ENCODE assay signal across 23 mouse cellular contexts in the genomic region with DNA sequence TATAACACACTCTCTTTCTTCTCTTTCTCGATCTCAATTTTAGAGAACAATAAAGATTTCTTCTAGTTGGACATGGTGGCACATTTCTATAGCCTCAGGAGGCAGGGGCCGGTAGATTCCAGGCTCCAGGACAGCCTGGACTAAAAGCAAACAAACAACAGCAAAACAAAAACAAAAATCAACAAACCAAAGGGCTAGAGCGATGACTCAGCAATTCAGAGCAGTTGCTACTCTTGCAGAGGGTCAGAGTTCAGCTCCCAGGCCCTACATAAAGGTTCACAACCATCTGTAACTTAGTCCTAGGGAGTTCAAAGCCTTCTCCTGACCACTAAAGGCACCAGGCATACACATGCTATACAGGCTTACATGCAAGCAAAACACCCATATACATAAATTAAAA.
A peak's percentile ranks its signal among the peaks of the same experiment; 100 is the strongest.
DNase-seq lines count a peak whose midpoint lies in the region; ATAC-seq and TF ChIP-seq lines count a peak whose summit lies in the region.
"Had no signal": no experiment of that assay in that cellular context is flagged by ENCODE, and none has a peak within 500 bp of the region (broad histone marks: within the 10 kb centered on the region; RNA-seq: fewer than 3 reads in every experiment).

No protein-coding gene starts in this region.

- TF ChIP-seq POLR2A in CH12.LX (IDR thresholded peaks at IDR 0.05; ENCODE audit: low read depth, low read length) = no peak
- TF ChIP-seq POLR2A in cerebellum, adult 2 months (IDR thresholded peaks at IDR 0.05; ENCODE audit: borderline replicate concordance, insufficient read depth, low read length) = no peak

- no peak overlapping the region for H3K4me3 ChIP-seq in liver, postnatal 0 days (ENCODE audit: low read depth, low read length)
- no peak overlapping the region for H3K4me3 ChIP-seq in liver, embryonic 12.5 days
- H3K4me3 ChIP-seq in CH12.LX (replicated peaks in 1 of 3; ENCODE audit: low read depth in 2 of 3, low read length in 2 of 3, poor library complexity in 1 of 3) (no peak overlapping the region), ES-E14 (ENCODE audit: insufficient read depth in 1 of 2, low read depth in 1 of 2, low read length in 2 of 2, poor library complexity in 1 of 2, severe bottlenecking in 1 of 2) (no peak overlapping the region)
- no peak overlapping the region for H3K4me3 ChIP-seq in cerebellum, adult 2 months (replicated peaks; ENCODE audit: insufficient read depth, low read depth, low read length)
- H3K4me3 ChIP-seq: embryonic facial prominence, embryonic 12.5 days; embryonic facial prominence, embryonic 15.5 days; gastrocnemius, adult 2 months; hindbrain, embryonic 13.5 days had no signal

- no peaks in the 10 kb centered on the region for H3K27me3 ChIP-seq in liver, postnatal 0 days (ENCODE audit: insufficient read depth, low read length)
- H3K27me3 ChIP-seq in liver, embryonic 12.5 days (replicated peaks) = no peaks in the 10 kb centered on the region
- no peaks in the 10 kb centered on the region for H3K27me3 ChIP-seq in CH12.LX (replicated peaks)
- H3K27me3 ChIP-seq in cerebellum, adult 2 months (ENCODE audit: control insufficient read depth, insufficient read depth, low read length) = no peaks in the 10 kb centered on the region
- H3K27me3 ChIP-seq: embryonic facial prominence, embryonic 12.5 days; embryonic facial prominence, embryonic 15.5 days; hindbrain, embryonic 13.5 days had no signal

- no peaks in the 10 kb centered on the region for H3K79me2 ChIP-seq in CH12.LX (replicated peaks; ENCODE audit: control insufficient read depth, extremely low read depth, insufficient read depth, poor library complexity, severe bottlenecking)

- H3K36me3 ChIP-seq in liver, postnatal 0 days (replicated peaks; ENCODE audit: insufficient read depth, low read length) = no peaks in the 10 kb centered on the region
- no peaks in the 10 kb centered on the region; the same call in 1 of the 2 replicates for H3K36me3 ChIP-seq in liver, embryonic 12.5 days
- no peaks in the 10 kb centered on the region for H3K36me3 ChIP-seq in CH12.LX (replicated peaks in 1 of 2; ENCODE audit: control insufficient read depth in 1 of 2, insufficient read depth in 1 of 2, low read length in 1 of 2)
- no peaks in the 10 kb centered on the region for H3K36me3 ChIP-seq in ES-E14 (ENCODE audit: control insufficient read depth, insufficient read depth, low read length, poor library complexity, severe bottlenecking)
- H3K36me3 ChIP-seq: embryonic facial prominence, embryonic 12.5 days; embryonic facial prominence, embryonic 15.5 days; G1E; hindbrain, embryonic 13.5 days had no signal

- TF ChIP-seq EP300 in liver, postnatal 0 days (IDR thresholded peaks at IDR 0.05; ENCODE audit: low read depth) = no peak
- no peak for TF ChIP-seq EP300 in CH12.LX (IDR thresholded peaks at IDR 0.05; ENCODE audit: low read length)

- peaks cover 12% of the 10 kb centered on the region for H3K4me1 ChIP-seq in liver, postnatal 0 days (ENCODE audit: insufficient read depth)
- H3K4me1 ChIP-seq in liver, embryonic 12.5 days = peaks cover 20% of the 10 kb centered on the region
- H3K4me1 ChIP-seq in CH12.LX (ENCODE audit: control insufficient read depth in 1 of 2, insufficient read depth in 2 of 2) (peaks cover 13 to 49% of the 10 kb centered on the region in 2 experiments), ES-E14 (ENCODE audit: control insufficient read depth in 2 of 2, insufficient read depth in 2 of 2, low read length in 2 of 2, poor library complexity in 1 of 2) (peaks cover 1 to 8% of the 10 kb centered on the region in 2 experiments; a peak in 1 of 4 replicates)
- H3K4me1 ChIP-seq in cerebellum, adult 2 months (ENCODE audit: control insufficient read depth, insufficient read depth, low read length) = no peaks in the 10 kb centered on the region
- H3K4me1 ChIP-seq: embryonic facial prominence, embryonic 12.5 days; embryonic facial prominence, embryonic 15.5 days; hindbrain, embryonic 13.5 days had no signal

- no peak for TF ChIP-seq CTCF in liver, postnatal 0 days (IDR thresholded peaks at IDR 0.05; ENCODE audit: low read depth)
- no peak for TF ChIP-seq CTCF in CH12.LX (conservative IDR thresholded peaks at IDR 0.05 in 1 of 2, IDR thresholded peaks at IDR 0.05 in 1 of 2; ENCODE audit: low read depth in 2 of 2, low read length in 2 of 2)
- TF ChIP-seq CTCF in cerebellum, adult 2 months (IDR thresholded peaks at IDR 0.05; ENCODE audit: borderline replicate concordance, insufficient read depth, low read depth, low read length) = no peak

- 72% methylated on average over 3 of the region's 3 CpGs for WGBS in liver, postnatal 0 days (ENCODE audit: insufficient replicate concordance)
- 63% methylated on average over 3 of the region's 3 CpGs for WGBS in liver, embryonic 12.5 days (ENCODE audit: insufficient replicate concordance)
- 90% methylated on average over 3 of the region's 3 CpGs for WGBS in cerebellum, adult 2 months

- DNase-seq in liver, postnatal 0 days = no peak
- no peak for DNase-seq in CH12.LX (ENCODE audit: extremely low read depth)
- DNase-seq in ES-E14 (ENCODE audit: low read depth, low spot score) = no peak
- no peak for DNase-seq in cerebellum, adult 2 months
- no peak for DNase-seq in adrenal gland, postnatal 4 days (ENCODE audit: low spot score in 2 of 2)
- DNase-seq: adrenal gland, adult 8-10 months; adrenal gland, postnatal 25 days; cerebellum, adult 18-20 months; cerebellum, adult 9-11 months; cerebellum, postnatal 25 days; forebrain, postnatal 0 days; gastrocnemius, adult 2 months; gastrocnemius, postnatal 14 days; heart, adult 11 months had no signal

- ATAC-seq in liver, postnatal 0 days = no peak
- ATAC-seq in liver, embryonic 12.5 days = no peak
- ATAC-seq: CD4-positive, CD25-positive, alpha-beta regulatory T cell, adult 4 months; forebrain, embryonic 14.5 days; forebrain, postnatal 0 days; hindbrain, embryonic 16.5 days had no signal

- TF ChIP-seq RAD21 in CH12.LX (IDR thresholded peaks at IDR 0.05; ENCODE audit: low read depth, low read length) = no peak

- H3K27ac ChIP-seq in liver, postnatal 0 days (ENCODE audit: low read depth) = 0 out of 2 replicates have a peak overlapping the region, but pooled peaks have one; percentile 22
- H3K27ac ChIP-seq in liver, embryonic 12.5 days = no peak overlapping the region
- no peak overlapping the region for H3K27ac ChIP-seq in CH12.LX (ENCODE audit: insufficient read depth, low read depth)
- H3K27ac ChIP-seq in ES-E14 (ENCODE audit: insufficient read depth, low read depth, low read length, poor library complexity, severe bottlenecking) = no peak overlapping the region
- H3K27ac ChIP-seq in cerebellum, adult 2 months (ENCODE audit: insufficient read depth, low read length) = no peak overlapping the region
- H3K27ac ChIP-seq: embryonic facial prominence, embryonic 12.5 days; embryonic facial prominence, embryonic 15.5 days; gastrocnemius, adult 2 months; hindbrain, embryonic 13.5 days had no signal

- 0 out of 2 replicates have a peak overlapping the region, but pooled peaks have one; percentile 22 for H3K4me2 ChIP-seq in liver, postnatal 0 days (ENCODE audit: low read depth, low read length)
- H3K4me2 ChIP-seq in liver, embryonic 12.5 days = no peak overlapping the region
- no peak overlapping the region for H3K4me2 ChIP-seq in CH12.LX (ENCODE audit: insufficient read depth, low read depth, poor library complexity, severe bottlenecking)
- H3K4me2 ChIP-seq: embryonic facial prominence, embryonic 12.5 days; embryonic facial prominence, embryonic 15.5 days; heart, embryonic 11.5 days; hindbrain, embryonic 13.5 days had no signal

- H3K9ac ChIP-seq in liver, postnatal 0 days (replicated peaks) = no peak overlapping the region
- H3K9ac ChIP-seq in liver, embryonic 12.5 days = no peak overlapping the region
- no peak overlapping the region for H3K9ac ChIP-seq in CH12.LX (ENCODE audit: insufficient read depth, low read depth)
- H3K9ac ChIP-seq in ES-E14 (ENCODE audit: insufficient read depth, low read depth, low read length, poor library complexity, severe bottlenecking) = no peak overlapping the region
- H3K9ac ChIP-seq: embryonic facial prominence, embryonic 12.5 days; embryonic facial prominence, embryonic 15.5 days; forebrain, postnatal 0 days; hindbrain, embryonic 13.5 days had no signal

- in situ Hi-C loops in CH12.LX (cut with MboI; ENCODE audit: low pct_ligation_motif_present, low pct_unique_long_range_greater_than_20kb, low sequenced_read_pairs) (no loop called here), ES-E14 (cut with MboI; ENCODE audit: low sequenced_read_pairs in 2 of 2, unreplicated experiment in 2 of 2) (no loop called here)

- no peaks in the 10 kb centered on the region for H3K9me3 ChIP-seq in liver, postnatal 0 days (ENCODE audit: low read length)
- no peaks in the 10 kb centered on the region for H3K9me3 ChIP-seq in liver, embryonic 12.5 days (replicated peaks)
- H3K9me3 ChIP-seq in CH12.LX (replicated peaks; ENCODE audit: low read length) (peaks cover 3% of the 10 kb centered on the region), ES-E14 (ENCODE audit: control insufficient read depth, insufficient read depth, low read depth, low read length) (no peaks in the 10 kb centered on the region)
- H3K9me3 ChIP-seq: embryonic facial prominence, embryonic 12.5 days; G1E; hindbrain, embryonic 13.5 days had no signal

- dilution Hi-C loops in CH12.LX (cut with MboI; ENCODE audit: extremely low pct_ligation_motif_present, extremely low pct_unique_long_range_greater_than_20kb, low sequenced_read_pairs) = no loop called here

TF ChIP-seq in CH12.LX, 34 proteins besides CTCF, POLR2A, EP300 and RAD21:
- TF ChIP-seq MAZ (IDR thresholded peaks at IDR 0.05; ENCODE audit: low read depth, low read length) (no peak), JUN (IDR thresholded peaks at IDR 0.05; ENCODE audit: insufficient read depth, low read depth, low read length) (no peak), MAFK (IDR thresholded peaks at IDR 0.05; ENCODE audit: insufficient replicate concordance, low read length) (peak; percentile 92)

TF ChIP-seq in ES-E14, 5 proteins besides CTCF, POLR2A, EP300 and RAD21:
- peak; percentile 86 for TF ChIP-seq MAFK (IDR thresholded peaks at IDR 0.05; ENCODE audit: insufficient read depth, low read depth, low read length)
- TF ChIP-seq ZNF384 (IDR thresholded peaks at IDR 0.05; ENCODE audit: low read depth, low read length) = no peak
